Mouse (Mus musculus): ENCODE results near the gene Il18rap. TPM values are rescaled to one million over a fixed set of nuclear protein-coding genes. Genes with fewer than 3 reads are reported as not detected.

The Il18rap gene
- polyA plus RNA-seq (2014; fragmentation: Nextera tagmentation; extraction: Ambion mirVana): 0.08 TPM in 1 of 2 replicates, not detected in the other

DNA sequence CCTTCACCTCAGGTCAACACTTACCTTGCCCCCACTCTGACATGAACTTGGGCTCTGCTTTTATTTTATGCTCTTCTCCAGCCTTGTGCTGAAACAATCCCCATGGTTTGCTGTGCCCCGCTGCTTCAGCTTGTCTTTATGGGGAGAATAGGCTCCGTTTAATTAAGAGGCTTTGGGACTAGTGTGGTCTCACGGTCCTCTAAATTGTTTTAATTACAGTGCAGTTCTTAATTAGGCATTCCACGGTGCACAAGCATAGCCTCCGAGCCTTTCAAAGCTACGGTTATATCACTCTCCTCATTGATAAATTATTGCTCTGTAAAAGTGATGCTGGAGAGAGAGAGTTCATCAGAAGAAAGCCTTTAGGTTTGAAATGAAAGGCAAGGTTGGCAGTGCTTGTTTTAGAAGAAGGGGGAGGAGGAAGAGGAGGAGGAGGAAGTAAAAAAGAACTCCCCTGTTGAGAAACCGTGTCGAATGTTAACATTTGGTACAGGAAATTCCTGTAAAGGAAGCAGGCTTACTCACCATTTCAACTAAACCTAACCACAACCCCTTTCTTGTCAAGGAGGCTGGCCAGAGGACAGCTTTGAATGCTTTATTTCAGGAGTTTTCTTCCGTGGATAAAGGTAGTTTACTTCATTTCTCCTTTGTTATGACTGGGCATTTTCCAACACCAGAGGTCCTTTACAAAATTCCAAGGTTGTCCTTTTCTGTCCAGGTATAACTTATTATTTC, at the start of gene Il18rap:
Gene Il18rap (plus strand): TSS at position 512 of the 735 bp plus-strand sequence.
- Histone ChIP-seq H3K9ac (ENCODE audit: low read length) (no peak within 1 kb of the TSS), H3K36me3 (ENCODE audit: control insufficient read depth, insufficient read depth, low read length) (no peaks in the 10 kb centered on the region), H3K9me3 (ENCODE audit: control insufficient read depth, low read length) (no peaks in the 10 kb centered on the region; the same call in 1 of the 2 replicates), H3K4me1 (ENCODE audit: control insufficient read depth in 2 of 2, insufficient read depth in 2 of 2, low read length in 2 of 2) (no peaks in the 10 kb centered on the region), H3K27ac (replicated peaks in 1 of 2; ENCODE audit: control insufficient read depth in 1 of 2, insufficient read depth in 1 of 2, low read depth in 2 of 2, low read length in 2 of 2) (no peak within 1 kb of the TSS), H3K4me3 (ENCODE audit: control insufficient read depth in 1 of 2, insufficient read depth in 1 of 2, low read depth in 1 of 2, low read length in 2 of 2) (no peak within 1 kb of the TSS), H3K4me2 (ENCODE audit: low read length) (no peak within 1 kb of the TSS), H3K27me3 (ENCODE audit: control insufficient read depth, insufficient read depth, low read length) (no peaks in the 10 kb centered on the region)
- no peak for ATAC-seq (ENCODE audit: insufficient number of reproducible peaks, insufficient read depth, low FRiP score, low read depth)
- WGBS: 55% methylated on average over 9 of the region's 9 CpGs

DNA sequence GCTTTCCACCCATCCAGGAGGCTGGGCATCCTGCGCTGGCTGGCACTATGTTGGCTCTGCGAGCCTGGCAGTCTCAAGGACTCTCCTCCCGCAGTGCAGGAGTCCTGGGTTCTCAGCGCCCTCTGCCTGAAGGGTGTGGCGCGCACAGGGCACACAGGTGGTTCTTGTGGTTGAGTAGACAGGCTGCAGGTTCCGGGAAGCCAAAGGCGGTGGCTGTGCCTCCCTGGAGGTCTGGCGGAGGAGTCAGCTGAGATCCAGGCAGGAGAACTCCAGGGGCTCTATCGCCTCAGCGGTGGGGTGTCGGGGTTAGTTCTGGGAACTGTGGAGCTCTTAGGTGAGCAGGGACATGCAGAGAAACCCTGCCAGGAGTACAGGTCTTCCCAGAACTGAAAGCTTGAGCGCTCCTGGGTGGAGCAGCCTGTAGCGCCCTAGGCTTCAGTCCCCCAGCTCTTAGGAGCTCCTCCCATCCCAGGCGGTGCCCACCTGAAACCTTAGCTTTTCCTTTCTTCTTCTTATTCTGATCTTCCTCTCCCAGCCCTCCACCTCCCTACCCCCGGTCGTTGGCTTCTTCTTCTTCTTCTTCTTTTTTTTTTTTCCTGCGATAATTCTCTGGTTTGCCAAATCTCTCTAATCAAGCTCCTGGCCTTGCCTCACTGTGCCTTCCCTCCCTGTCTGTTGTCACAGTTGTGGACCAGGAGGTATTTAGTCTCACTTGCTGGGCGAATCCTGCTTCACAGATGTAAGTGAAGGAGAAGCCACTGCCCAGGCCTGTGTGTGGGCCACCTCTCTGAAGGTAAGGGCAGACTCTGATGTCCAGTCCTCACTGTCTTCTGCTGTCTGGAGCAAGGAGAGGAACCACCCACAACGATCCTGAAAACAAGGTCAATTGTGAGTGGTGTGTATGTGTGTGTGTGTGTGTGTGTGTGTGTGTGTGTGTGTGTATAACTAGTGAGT, 49.4 kb upstream of the Il18rap start, which contains the start of gene Il18r1:
Gene Il18r1 (plus strand): TSS at position 76 of the 954 bp plus-strand sequence.
- no peak within 1 kb of the TSS for H3K27ac ChIP-seq (replicated peaks in 1 of 2; ENCODE audit: control insufficient read depth in 1 of 2, insufficient read depth in 1 of 2, low read depth in 2 of 2, low read length in 2 of 2)
- no peak for ATAC-seq (ENCODE audit: insufficient number of reproducible peaks, insufficient read depth, low FRiP score, low read depth)
- H3K4me1 ChIP-seq (ENCODE audit: control insufficient read depth in 2 of 2, insufficient read depth in 2 of 2, low read length in 2 of 2): no peaks in the 10 kb centered on the region
- no peak within 1 kb of the TSS for H3K4me2 ChIP-seq (ENCODE audit: low read length)
- no peaks in the 10 kb centered on the region for H3K27me3 ChIP-seq (ENCODE audit: control insufficient read depth, insufficient read depth, low read length)
- no peaks in the 10 kb centered on the region for H3K36me3 ChIP-seq (ENCODE audit: control insufficient read depth, insufficient read depth, low read length)
- no peaks in the 10 kb centered on the region for H3K9me3 ChIP-seq (ENCODE audit: control insufficient read depth, low read length)
- no peak within 1 kb of the TSS for H3K9ac ChIP-seq (ENCODE audit: low read length)
- WGBS: 34% methylated on average over 20 of the region's 20 CpGs
- no peak within 1 kb of the TSS for H3K4me3 ChIP-seq (ENCODE audit: control insufficient read depth in 1 of 2, insufficient read depth in 1 of 2, low read depth in 1 of 2, low read length in 2 of 2)

DNA sequence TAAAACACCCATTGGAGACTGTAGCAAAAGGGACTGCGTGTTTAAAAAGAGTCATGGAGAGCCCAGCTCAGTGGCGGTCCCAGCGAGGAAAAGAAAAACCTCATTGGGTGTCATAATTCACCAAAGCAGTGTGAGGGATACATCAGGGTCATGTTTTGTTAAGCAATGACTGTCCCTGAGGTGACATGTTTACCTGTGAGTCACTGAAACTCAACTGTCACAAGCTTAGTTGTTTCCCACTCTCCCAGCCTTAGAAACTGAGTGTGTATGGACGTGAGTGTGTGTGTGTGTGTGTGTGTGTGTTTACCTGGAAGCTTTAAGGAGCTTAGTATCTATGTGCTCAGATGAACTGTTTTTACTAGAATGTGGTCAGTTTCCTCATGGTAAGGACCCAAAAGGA, 47.9 kb upstream of the Il18rap start:
- ATAC-seq (ENCODE audit: insufficient number of reproducible peaks, insufficient read depth, low FRiP score, low read depth): no peak
- no peak overlapping the region for H3K4me2 ChIP-seq (ENCODE audit: low read length)
- H3K9me3 ChIP-seq (ENCODE audit: control insufficient read depth, low read length): no peaks in the 10 kb centered on the region
- no peaks in the 10 kb centered on the region for H3K4me1 ChIP-seq (ENCODE audit: control insufficient read depth in 2 of 2, insufficient read depth in 2 of 2, low read length in 2 of 2)
- H3K9ac ChIP-seq (ENCODE audit: low read length): no peak overlapping the region
- no peaks in the 10 kb centered on the region for H3K27me3 ChIP-seq (ENCODE audit: control insufficient read depth, insufficient read depth, low read length)
- 82% methylated on average over 4 of the region's 4 CpGs for WGBS
- no peak overlapping the region for H3K4me3 ChIP-seq (ENCODE audit: control insufficient read depth in 1 of 2, insufficient read depth in 1 of 2, low read depth in 1 of 2, low read length in 2 of 2)
- H3K36me3 ChIP-seq (ENCODE audit: control insufficient read depth, insufficient read depth, low read length): no peaks in the 10 kb centered on the region
- no peak overlapping the region for H3K27ac ChIP-seq (replicated peaks in 1 of 2; ENCODE audit: control insufficient read depth in 1 of 2, insufficient read depth in 1 of 2, low read depth in 2 of 2, low read length in 2 of 2)

DNA sequence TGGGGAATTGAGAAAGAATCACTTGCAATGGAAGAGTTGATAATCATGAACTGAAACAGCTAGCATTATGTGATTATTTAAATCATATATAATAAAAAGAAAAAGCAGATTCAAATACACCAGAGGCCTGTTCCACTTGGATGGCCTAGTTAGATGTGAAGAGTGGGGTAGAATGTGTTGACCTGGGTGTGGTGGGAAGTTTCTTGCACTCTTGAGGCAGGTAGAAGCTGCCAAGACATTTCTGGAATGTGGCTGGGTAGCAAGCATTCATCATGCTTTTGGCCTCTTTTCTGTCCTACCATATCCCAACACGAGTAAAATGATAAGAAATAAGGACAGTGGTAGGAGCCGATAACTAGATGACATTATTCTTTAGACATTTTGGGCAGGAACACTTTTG, 46.4 kb upstream of the Il18rap start:
- Histone ChIP-seq H3K4me3 (ENCODE audit: control insufficient read depth in 1 of 2, insufficient read depth in 1 of 2, low read depth in 1 of 2, low read length in 2 of 2) (no peak overlapping the region), H3K4me1 (ENCODE audit: control insufficient read depth in 2 of 2, insufficient read depth in 2 of 2, low read length in 2 of 2) (no peaks in the 10 kb centered on the region), H3K4me2 (ENCODE audit: low read length) (no peak overlapping the region), H3K36me3 (ENCODE audit: control insufficient read depth, insufficient read depth, low read length) (no peaks in the 10 kb centered on the region), H3K27me3 (ENCODE audit: control insufficient read depth, insufficient read depth, low read length) (no peaks in the 10 kb centered on the region), H3K9me3 (ENCODE audit: control insufficient read depth, low read length) (no peaks in the 10 kb centered on the region), H3K9ac (ENCODE audit: low read length) (no peak overlapping the region), H3K27ac (replicated peaks in 1 of 2; ENCODE audit: control insufficient read depth in 1 of 2, insufficient read depth in 1 of 2, low read depth in 2 of 2, low read length in 2 of 2) (no peak overlapping the region)
- ATAC-seq (ENCODE audit: insufficient number of reproducible peaks, insufficient read depth, low FRiP score, low read depth): no peak
- WGBS: 45% methylated on average over 2 of the region's 2 CpGs

DNA sequence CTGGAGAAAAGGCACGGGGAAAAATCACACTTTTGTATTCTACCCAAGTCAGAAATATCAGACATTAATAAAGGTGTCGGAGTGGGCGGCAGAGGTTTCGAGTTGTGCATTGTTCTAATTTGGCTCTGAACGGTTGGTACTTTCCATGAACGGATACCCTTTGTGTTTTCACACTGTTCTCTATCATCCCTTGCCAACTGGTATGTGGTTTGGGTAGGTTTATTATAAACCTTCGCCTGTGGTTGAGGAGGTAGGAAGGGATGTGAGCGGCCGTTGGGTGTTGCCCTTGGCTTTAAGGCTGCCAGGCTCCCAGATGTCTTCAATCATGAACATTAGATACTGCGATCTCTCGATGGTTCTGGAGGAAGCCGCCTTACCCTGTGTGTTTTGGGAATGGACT, 45.3 kb upstream of the Il18rap start:
- no peaks in the 10 kb centered on the region for H3K27me3 ChIP-seq (ENCODE audit: control insufficient read depth, insufficient read depth, low read length)
- no peak overlapping the region for H3K9ac ChIP-seq (ENCODE audit: low read length)
- no peak overlapping the region for H3K4me3 ChIP-seq (ENCODE audit: control insufficient read depth in 1 of 2, insufficient read depth in 1 of 2, low read depth in 1 of 2, low read length in 2 of 2)
- H3K4me1 ChIP-seq (ENCODE audit: control insufficient read depth in 2 of 2, insufficient read depth in 2 of 2, low read length in 2 of 2): no peaks in the 10 kb centered on the region
- no peak overlapping the region for H3K4me2 ChIP-seq (ENCODE audit: low read length)
- H3K27ac ChIP-seq (replicated peaks in 1 of 2; ENCODE audit: control insufficient read depth in 1 of 2, insufficient read depth in 1 of 2, low read depth in 2 of 2, low read length in 2 of 2): no peak overlapping the region
- H3K36me3 ChIP-seq (ENCODE audit: control insufficient read depth, insufficient read depth, low read length): no peaks in the 10 kb centered on the region
- WGBS: 83% methylated on average over 12 of the region's 12 CpGs
- no peak for ATAC-seq (ENCODE audit: insufficient number of reproducible peaks, insufficient read depth, low FRiP score, low read depth)
- no peaks in the 10 kb centered on the region for H3K9me3 ChIP-seq (ENCODE audit: control insufficient read depth, low read length)

DNA sequence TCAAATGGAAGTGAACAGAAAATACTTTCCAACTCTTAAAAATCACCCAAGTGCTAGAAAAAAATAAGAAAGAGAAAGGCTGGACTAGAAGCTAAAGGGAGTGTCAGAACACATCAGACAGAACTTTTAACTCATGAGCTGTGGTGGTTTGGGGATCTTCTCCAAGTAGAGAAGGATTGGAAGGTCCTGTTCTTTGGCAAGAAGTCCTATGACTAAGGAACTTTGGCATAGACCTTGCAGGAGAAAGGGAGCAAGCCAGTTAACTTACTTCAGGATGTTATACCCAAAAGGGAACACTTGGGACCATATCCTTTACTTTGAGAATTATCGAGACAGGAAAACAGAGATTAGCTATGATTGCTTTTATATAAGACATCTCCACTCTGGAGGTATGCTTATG, 42.8 kb upstream of the Il18rap start:
- no peak overlapping the region for H3K27ac ChIP-seq (replicated peaks in 1 of 2; ENCODE audit: control insufficient read depth in 1 of 2, insufficient read depth in 1 of 2, low read depth in 2 of 2, low read length in 2 of 2)
- no peak overlapping the region for H3K4me2 ChIP-seq (ENCODE audit: low read length)
- H3K9ac ChIP-seq (ENCODE audit: low read length): no peak overlapping the region
- H3K36me3 ChIP-seq (ENCODE audit: control insufficient read depth, insufficient read depth, low read length): no peaks in the 10 kb centered on the region
- ATAC-seq (ENCODE audit: insufficient number of reproducible peaks, insufficient read depth, low FRiP score, low read depth): no peak
- H3K4me1 ChIP-seq (ENCODE audit: control insufficient read depth in 2 of 2, insufficient read depth in 2 of 2, low read length in 2 of 2): no peaks in the 10 kb centered on the region
- H3K9me3 ChIP-seq (ENCODE audit: control insufficient read depth, low read length): no peaks in the 10 kb centered on the region
- WGBS: 81% methylated on average over 1 of the region's 1 CpGs
- H3K4me3 ChIP-seq (ENCODE audit: control insufficient read depth in 1 of 2, insufficient read depth in 1 of 2, low read depth in 1 of 2, low read length in 2 of 2): no peak overlapping the region
- H3K27me3 ChIP-seq (ENCODE audit: control insufficient read depth, insufficient read depth, low read length): no peaks in the 10 kb centered on the region

DNA sequence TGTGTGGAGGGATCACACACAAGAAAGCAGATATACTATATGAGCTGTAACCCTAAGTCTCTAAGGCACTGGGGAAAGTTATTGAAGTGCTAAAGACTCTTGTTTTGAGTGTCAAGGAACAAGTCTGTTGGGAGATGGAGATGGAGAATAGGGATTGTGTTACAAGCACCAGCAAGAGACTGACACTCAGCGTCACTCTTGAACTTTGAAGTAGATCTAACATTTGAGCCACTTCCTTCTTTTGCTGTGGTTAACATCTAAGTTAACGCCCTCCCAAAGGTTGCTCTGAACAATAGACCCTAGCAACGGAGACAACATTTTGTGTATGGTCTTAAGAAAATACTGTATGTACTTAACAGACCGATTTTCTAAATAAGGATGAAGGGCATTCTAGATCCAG, 41.5 kb upstream of the Il18rap start:
- no peak overlapping the region for H3K4me3 ChIP-seq (ENCODE audit: control insufficient read depth in 1 of 2, insufficient read depth in 1 of 2, low read depth in 1 of 2, low read length in 2 of 2)
- no peaks in the 10 kb centered on the region for H3K27me3 ChIP-seq (ENCODE audit: control insufficient read depth, insufficient read depth, low read length)
- no peak for ATAC-seq (ENCODE audit: insufficient number of reproducible peaks, insufficient read depth, low FRiP score, low read depth)
- no peaks in the 10 kb centered on the region for H3K36me3 ChIP-seq (ENCODE audit: control insufficient read depth, insufficient read depth, low read length)
- no peak overlapping the region for H3K4me2 ChIP-seq (ENCODE audit: low read length)
- H3K9me3 ChIP-seq (ENCODE audit: control insufficient read depth, low read length): no peaks in the 10 kb centered on the region
- H3K4me1 ChIP-seq (ENCODE audit: control insufficient read depth in 2 of 2, insufficient read depth in 2 of 2, low read length in 2 of 2): no peaks in the 10 kb centered on the region
- 78% methylated on average over 4 of the region's 4 CpGs for WGBS
- no peak overlapping the region for H3K9ac ChIP-seq (ENCODE audit: low read length)
- no peak overlapping the region for H3K27ac ChIP-seq (replicated peaks in 1 of 2; ENCODE audit: control insufficient read depth in 1 of 2, insufficient read depth in 1 of 2, low read depth in 2 of 2, low read length in 2 of 2)
